Mouse (Mus musculus): ENCODE data around the gene AA467197.

- TF ChIP-seq CTCF (IDR thresholded peaks at IDR 0.05; ENCODE audit: low read depth) (peak; percentile 92), EP300 (optimal IDR thresholded peaks at IDR 0.05) (no peak)
Observed at GRCm38 (mm10) chr2:122628976-122629375, 7.8 kb upstream of the AA467197 start.
